Mouse (Mus musculus): ENCODE data around the gene Faim.

- no peak for TF ChIP-seq CTCF (IDR thresholded peaks at IDR 0.05; ENCODE audit: extremely low read depth, insufficient read depth, insufficient read length, insufficient replicate concordance)
- no peak for TF ChIP-seq POLR2A (IDR thresholded peaks at IDR 0.05; ENCODE audit: low read depth, low read length)
These were observed 33.8 kb upstream of the Faim start for GRCm38 (mm10) chr9:98952171-98953050.

Data from spleen, adult 2 months (tissue).